Mouse (Mus musculus) intestine, embryonic 16.5 days (tissue): ENCODE measurements around the gene Dmac2. TPM values are rescaled to one million over a fixed set of nuclear protein-coding genes. Genes with fewer than 3 reads are reported as not detected.
A peak's percentile ranks its signal among the peaks of the same experiment; 100 is the strongest.

Experiments
- ATAC-seq: fragments of 200-750 bp; cut with Nextera tagmentation; 2 replicates; pipeline ENCODE4 v1.8.0; 2017; ENCODE audit warnings: moderate TSS enrichment, moderate library complexity
- H3K27ac ChIP-seq: fragments of 300-500 bp; sonication (generic); 2 replicates; pipeline ENCODE4 v1.5.1; 2014; ENCODE audit warnings: mild to moderate bottlenecking, low read length
- H3K27me3 ChIP-seq: fragments of 300-500 bp; sonication (generic); replicated peaks from 2 replicates; pipeline ENCODE4 v1.6.1; 2014; ENCODE audit warnings: low read length, control low read depth, mixed read lengths; ENCODE audit not compliant: control insufficient read depth, insufficient read depth
- H3K36me3 ChIP-seq: fragments of 300-500 bp; sonication (generic); 2 replicates; pipeline ENCODE4 v1.6.1; 2014; ENCODE audit warnings: low read length, control low read depth; ENCODE audit not compliant: control insufficient read depth, insufficient read depth
- H3K4me1 ChIP-seq: fragments of 300-500 bp; sonication (generic); 2 replicates; pipeline ENCODE4 v1.6.1; 2014; ENCODE audit warnings: low read length, control low read depth, mixed read lengths; ENCODE audit not compliant: control insufficient read depth, insufficient read depth
- H3K4me2 ChIP-seq: fragments of 300-500 bp; sonication (generic); 2 replicates; pipeline ENCODE4 v1.6.1; 2014; ENCODE audit warnings: low read depth, low read length, control low read depth
- H3K4me3 ChIP-seq: fragments of 300-500 bp; sonication (generic); 2 replicates; pipeline ENCODE4 v1.5.1; 2014; ENCODE audit warnings: mild to moderate bottlenecking, low read length
- H3K9ac ChIP-seq: fragments of 300-500 bp; sonication (generic); 2 replicates; pipeline ENCODE4 v1.6.1; 2014; ENCODE audit warnings: low read depth, low read length
- H3K9me3 ChIP-seq: fragments of 300-500 bp; sonication (generic); 2 replicates; pipeline ENCODE4 v1.6.1; 2016; ENCODE audit warnings: low read length, control low read depth; ENCODE audit not compliant: control insufficient read depth
- WGBS: fragments of 180-500 bp; shearing (Covaris S2); extraction: QIAGEN DNeasy Blood & Tissue Kit; methylation state at CpG from one replicate; pipeline ENCODE4 v1.1.7; 2014; 5-methylcytosine and 5-hydroxymethylcytosine counted together
- polyA plus RNA-seq: library from polyadenylated mRNA; unstranded; fragments of >200 nt; fragmentation: Nextera tagmentation; extraction: Ambion mirVana; gene quantifications from 2 replicates; pipeline ENCODE4 v1.2.1, GENCODE M21; 2015

Dmac2 gene
- polyA plus RNA-seq, 1 experiment from 2014 or later = 41.8 TPM

DNA sequence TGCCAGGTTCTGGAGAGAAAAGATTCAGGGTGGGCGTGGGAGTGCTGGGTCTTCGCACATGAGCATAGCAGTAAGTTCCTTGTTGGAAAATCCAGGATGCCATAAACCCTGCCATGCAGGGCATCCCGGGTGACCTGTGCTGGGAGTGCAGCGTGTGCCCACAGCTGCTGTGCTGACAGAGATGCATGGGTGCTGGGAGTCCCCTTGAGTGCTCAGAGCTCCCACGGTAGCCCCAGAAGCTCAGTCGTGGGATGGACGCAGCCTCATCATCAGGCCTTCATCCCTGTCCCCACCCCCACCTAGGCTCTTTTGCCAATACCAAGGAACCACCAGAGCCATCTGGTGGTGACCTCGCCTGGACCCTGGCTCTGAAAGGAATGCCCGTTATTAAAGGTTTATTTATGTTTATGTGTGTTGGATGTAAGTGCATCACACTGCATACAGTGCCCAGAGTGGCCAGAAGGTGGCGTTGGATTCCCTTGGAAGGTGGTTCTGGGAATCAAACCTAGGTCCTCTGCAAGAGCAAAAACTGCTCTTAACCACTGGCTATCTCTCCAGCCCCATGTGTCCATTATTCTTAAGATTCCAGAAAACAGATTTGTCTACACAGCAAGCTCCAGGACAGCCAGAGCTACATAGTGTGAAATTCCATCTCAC lies 6.5 kb downstream of the Dmac2 start:
- H3K36me3 ChIP-seq = peaks cover 16% of the 10 kb centered on the region; the same call in 1 of the 2 replicates
- no peak overlapping the region for H3K4me3 ChIP-seq
- H3K27ac ChIP-seq = no peak overlapping the region
- no peaks in the 10 kb centered on the region for H3K27me3 ChIP-seq
- ATAC-seq = no peak
- no peak overlapping the region for H3K4me2 ChIP-seq
- WGBS = 80% methylated on average over 10 of the region's 10 CpGs
- H3K9ac ChIP-seq = no peak overlapping the region
- H3K9me3 ChIP-seq = no peaks in the 10 kb centered on the region
- H3K4me1 ChIP-seq = peaks cover 24% of the 10 kb centered on the region

DNA sequence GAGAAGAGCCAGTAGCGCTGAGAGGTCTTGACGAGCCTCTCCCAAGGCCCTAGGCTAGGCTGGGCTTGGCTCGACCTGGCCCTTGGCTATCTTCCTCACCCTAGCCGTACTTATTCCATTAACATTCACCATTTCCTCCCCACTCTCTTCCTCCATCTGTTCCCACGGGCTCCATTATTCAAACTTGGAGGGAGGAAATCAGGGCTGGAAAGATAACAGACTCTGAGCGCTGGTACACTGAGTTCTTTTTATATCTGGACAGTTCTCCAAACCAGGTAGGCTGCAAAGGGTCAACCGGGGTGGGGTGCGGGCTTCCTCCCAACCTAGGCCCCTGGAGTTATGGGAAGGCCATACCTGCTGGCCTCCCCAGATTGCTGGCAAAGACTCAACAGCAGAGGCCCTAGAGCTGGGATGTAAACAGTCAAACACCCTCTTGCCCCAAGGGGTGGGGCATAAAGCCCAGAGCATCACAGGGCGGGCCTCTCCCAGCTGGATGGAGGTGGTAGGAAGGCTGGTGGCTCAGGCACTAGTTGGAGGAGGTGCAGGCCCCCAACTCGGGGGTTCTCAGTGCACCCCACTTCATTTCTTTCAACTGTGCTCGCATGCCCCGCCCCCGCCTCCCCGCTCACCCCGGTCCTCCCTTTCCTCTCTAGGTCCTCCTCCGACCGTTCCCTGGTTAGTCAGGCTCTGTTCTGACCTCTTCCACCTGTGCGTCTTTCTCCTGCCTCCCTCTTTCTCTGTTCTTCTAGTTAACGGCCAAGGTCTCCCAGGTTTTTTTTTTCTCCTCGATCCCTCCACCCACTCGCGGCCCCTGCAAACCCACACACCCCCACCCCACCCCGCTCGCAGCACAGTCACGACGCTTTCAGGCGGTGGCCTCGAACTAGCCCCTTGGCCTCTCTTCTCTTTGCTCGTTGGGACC lies 7.6 kb downstream of the Dmac2 start, which contains the start of gene B3gnt8:
Gene B3gnt8 (plus strand): TSS at position 146 of the 922 bp plus-strand sequence.
- H3K4me2 ChIP-seq = peak within 1 kb of the TSS; percentile 90
- H3K4me1 ChIP-seq = peaks cover 24% of the 10 kb centered on the region
- H3K4me3 ChIP-seq = peak within 1 kb of the TSS; percentile 56
- 11% methylated on average over 29 of the region's 29 CpGs for WGBS
- no peaks in the 10 kb centered on the region for H3K27me3 ChIP-seq
- H3K9me3 ChIP-seq = no peaks in the 10 kb centered on the region
- H3K36me3 ChIP-seq = peaks cover 16% of the 10 kb centered on the region; the same call in 1 of the 2 replicates
- peak; percentile 51 for ATAC-seq
- H3K9ac ChIP-seq = peak within 1 kb of the TSS; percentile 76
- H3K27ac ChIP-seq = peak within 1 kb of the TSS; percentile 70

DNA sequence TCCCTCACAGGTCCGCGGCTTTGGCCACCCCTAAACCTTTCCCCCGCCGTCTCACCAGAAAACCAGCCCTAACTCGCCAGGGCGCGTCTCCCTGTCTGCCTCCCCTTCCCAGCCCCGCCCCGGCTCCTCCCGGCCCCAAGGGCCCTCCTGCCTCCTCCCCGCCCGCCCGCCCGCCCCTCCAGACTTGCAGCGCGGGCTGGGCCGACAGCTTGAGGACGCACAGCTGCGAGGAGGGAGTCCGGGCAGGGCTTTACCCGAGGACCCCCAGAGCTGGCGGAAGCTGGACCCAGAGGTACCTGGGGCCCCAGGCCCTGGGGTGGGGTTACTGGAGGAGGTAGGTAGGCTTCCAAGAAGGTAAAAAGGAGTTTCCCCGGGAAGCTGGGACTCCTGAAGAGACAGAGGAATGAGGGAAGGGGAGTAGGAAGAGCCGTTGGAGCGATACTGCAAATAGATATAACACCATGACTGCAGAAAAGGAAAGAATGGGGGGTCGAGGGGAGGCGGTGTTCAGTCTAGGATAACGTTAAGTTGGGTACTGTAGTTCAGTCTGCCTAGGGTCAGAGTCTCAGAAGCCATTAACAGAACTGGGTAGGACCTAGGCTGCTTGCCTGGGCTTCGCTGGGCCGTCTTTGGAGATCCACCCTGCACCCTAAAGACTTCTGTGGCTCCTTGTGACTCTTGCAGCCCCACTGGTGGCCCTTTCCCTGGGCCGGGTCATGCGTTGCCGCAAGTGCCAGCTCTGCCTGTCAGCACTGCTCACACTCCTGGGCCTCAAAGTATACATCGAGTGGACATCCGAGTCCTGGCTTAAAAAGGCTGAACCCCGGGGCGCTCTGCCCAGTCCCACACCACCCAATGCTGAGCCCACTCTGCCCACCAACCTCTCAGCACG lies 8.5 kb downstream of the Dmac2 start:
- Histone ChIP-seq H3K4me1 (peaks cover 24% of the 10 kb centered on the region), H3K36me3 (peaks cover 13% of the 10 kb centered on the region; the same call in 1 of the 2 replicates), H3K4me3 (peak overlapping the region; percentile 56), H3K27ac (peak overlapping the region; percentile 70), H3K9ac (peak overlapping the region; percentile 76), H3K4me2 (peak overlapping the region; percentile 90), H3K9me3 (no peaks in the 10 kb centered on the region), H3K27me3 (no peaks in the 10 kb centered on the region)
- peak; percentile 90 for ATAC-seq
- 21% methylated on average over 33 of the region's 38 CpGs for WGBS

DNA sequence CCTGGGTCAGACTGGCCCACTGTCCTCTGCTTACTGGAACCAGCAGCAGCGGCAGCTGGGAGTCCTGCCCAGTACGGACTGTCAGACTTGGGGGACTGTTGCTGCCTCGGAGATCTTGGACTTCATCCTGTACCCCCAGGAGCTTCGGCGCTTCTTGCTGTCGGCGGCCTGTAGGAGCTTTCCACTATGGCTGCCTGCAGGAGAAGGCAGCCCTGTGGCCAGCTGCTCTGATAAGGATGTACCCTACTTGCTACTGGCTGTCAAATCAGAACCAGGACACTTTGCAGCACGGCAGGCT lies 9.1 kb downstream of the Dmac2 start:
- H3K36me3 ChIP-seq = peaks cover 9% of the 10 kb centered on the region; the same call in 1 of the 2 replicates
- WGBS = 60% methylated on average over 8 of the region's 8 CpGs
- H3K4me2 ChIP-seq = peak overlapping the region; percentile 90
- H3K27ac ChIP-seq = no peak overlapping the region
- ATAC-seq = no peak
- peak overlapping the region; percentile 56 for H3K4me3 ChIP-seq
- peak overlapping the region; percentile 76 for H3K9ac ChIP-seq
- no peaks in the 10 kb centered on the region for H3K27me3 ChIP-seq
- peaks cover 24% of the 10 kb centered on the region for H3K4me1 ChIP-seq
- H3K9me3 ChIP-seq = no peaks in the 10 kb centered on the region

DNA sequence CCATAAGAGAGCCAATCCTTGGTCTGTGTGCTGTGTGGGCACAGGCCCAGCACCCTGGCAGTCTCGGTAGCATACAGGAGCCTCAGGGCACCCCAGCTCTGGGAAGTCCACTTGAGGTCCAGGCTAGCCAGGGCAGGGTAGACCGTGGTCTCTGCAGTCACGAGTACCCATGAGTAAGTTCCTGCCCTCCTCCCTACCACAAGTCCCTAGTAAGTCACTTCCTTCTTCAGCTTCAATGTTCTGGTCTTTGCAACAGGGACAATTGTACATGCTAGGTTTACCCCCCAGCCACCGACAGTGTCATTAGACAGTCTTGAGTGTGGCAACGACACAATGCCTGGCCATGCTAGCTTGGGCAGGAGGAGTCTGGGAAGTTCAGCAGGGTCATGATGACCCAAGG lies 13.5 kb downstream of the Dmac2 start:
- WGBS = 88% methylated on average over 5 of the region's 5 CpGs

DNA sequence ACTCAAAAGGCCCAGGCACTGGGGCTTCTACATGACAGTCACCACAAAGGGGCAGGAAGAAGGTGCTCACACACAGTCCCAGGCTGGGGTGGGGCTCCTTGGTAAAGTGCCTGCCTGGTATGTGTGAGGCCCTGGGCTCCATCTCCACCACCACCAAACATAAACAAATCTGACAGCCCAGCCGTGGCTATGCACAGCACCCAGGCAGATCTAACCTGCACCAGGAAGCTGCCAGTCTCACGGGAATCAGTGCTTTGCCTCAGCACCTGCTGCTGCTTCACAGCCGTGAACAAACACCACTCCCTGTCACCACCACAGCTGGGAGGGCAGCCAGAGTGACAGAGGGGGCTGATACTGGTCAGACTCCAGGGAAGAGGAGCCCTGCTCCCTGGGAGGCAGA lies 17.2 kb downstream of the Dmac2 start:
- no peak overlapping the region for H3K27ac ChIP-seq
- no peak overlapping the region for H3K9ac ChIP-seq
- no peaks in the 10 kb centered on the region for H3K9me3 ChIP-seq
- 37% methylated on average over 3 of the region's 3 CpGs for WGBS
- peaks cover 3% of the 10 kb centered on the region; the same call in 1 of the 2 replicates for H3K36me3 ChIP-seq
- no peaks in the 10 kb centered on the region for H3K27me3 ChIP-seq
- no peaks in the 10 kb centered on the region for H3K4me1 ChIP-seq
- ATAC-seq = peak; percentile 48; the same call in 1 of the 2 replicates
- H3K4me3 ChIP-seq = no peak overlapping the region
- no peak overlapping the region for H3K4me2 ChIP-seq

More for the DNA sequence above, 13.5 kb downstream of the Dmac2 start:
- Histone ChIP-seq H3K4me1 (peaks cover 9% of the 10 kb centered on the region; the same call in 1 of the 2 replicates), H3K4me2 (no peak overlapping the region), H3K36me3 (peaks cover 3% of the 10 kb centered on the region; the same call in 1 of the 2 replicates), H3K27ac (no peak overlapping the region), H3K9ac (no peak overlapping the region), H3K9me3 (no peaks in the 10 kb centered on the region), H3K4me3 (no peak overlapping the region), H3K27me3 (no peaks in the 10 kb centered on the region)
- ATAC-seq = no peak

DNA sequence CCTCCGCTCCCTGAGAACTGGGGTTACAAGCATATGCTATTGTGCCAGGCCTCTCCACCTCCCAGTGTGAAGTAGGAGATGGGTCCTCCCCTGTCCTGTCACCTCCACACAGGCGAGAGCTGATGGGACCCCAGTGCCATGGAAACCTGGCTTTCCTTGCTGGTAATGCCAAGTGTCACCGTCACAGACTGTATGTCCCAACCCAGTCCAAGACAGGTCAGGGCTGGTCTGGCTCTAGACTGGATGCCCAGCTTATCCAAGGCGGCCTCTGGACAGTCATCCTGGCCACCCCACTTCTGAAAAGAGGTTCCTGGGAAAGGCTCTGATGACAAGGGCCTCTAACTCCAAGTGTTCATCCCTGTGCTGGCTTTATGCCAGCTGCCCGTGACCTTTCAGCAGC lies 17.9 kb downstream of the Dmac2 start:
- H3K4me1 ChIP-seq = no peaks in the 10 kb centered on the region
- 92% methylated on average over 5 of the region's 5 CpGs for WGBS
- H3K27ac ChIP-seq = no peak overlapping the region
- H3K4me3 ChIP-seq = no peak overlapping the region
- no peak overlapping the region for H3K9ac ChIP-seq
- no peaks in the 10 kb centered on the region for H3K9me3 ChIP-seq
- ATAC-seq = no peak
- H3K27me3 ChIP-seq = no peaks in the 10 kb centered on the region
- no peak overlapping the region for H3K4me2 ChIP-seq
- peaks cover 3% of the 10 kb centered on the region; the same call in 1 of the 2 replicates for H3K36me3 ChIP-seq

DNA sequence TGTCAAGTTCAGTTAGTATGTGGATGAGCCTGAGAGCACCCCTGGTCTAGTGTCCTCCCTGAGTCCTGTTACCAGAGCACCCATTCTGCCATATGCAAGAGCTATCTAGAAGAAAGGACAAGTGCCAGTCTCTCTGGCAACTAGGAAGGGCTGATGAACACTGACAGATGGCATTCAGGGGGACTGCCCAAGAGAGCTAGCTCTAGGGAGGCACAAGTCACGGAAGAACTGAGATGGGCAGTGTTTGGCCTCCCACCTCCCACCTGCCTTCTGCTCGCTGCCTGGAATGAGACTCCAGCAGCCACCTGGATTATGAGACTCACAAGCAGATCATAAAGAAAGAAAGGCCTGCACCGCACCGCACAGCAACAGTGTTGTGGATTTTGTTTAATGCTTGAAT lies 20.5 kb downstream of the Dmac2 start:
- Histone ChIP-seq H3K9ac (no peak overlapping the region), H3K36me3 (peaks cover 3% of the 10 kb centered on the region; the same call in 1 of the 2 replicates), H3K9me3 (no peaks in the 10 kb centered on the region), H3K4me3 (no peak overlapping the region), H3K27ac (no peak overlapping the region), H3K27me3 (no peaks in the 10 kb centered on the region), H3K4me2 (no peak overlapping the region), H3K4me1 (no peaks in the 10 kb centered on the region)
- WGBS = 90% methylated on average over 4 of the region's 4 CpGs
- no peak for ATAC-seq

DNA sequence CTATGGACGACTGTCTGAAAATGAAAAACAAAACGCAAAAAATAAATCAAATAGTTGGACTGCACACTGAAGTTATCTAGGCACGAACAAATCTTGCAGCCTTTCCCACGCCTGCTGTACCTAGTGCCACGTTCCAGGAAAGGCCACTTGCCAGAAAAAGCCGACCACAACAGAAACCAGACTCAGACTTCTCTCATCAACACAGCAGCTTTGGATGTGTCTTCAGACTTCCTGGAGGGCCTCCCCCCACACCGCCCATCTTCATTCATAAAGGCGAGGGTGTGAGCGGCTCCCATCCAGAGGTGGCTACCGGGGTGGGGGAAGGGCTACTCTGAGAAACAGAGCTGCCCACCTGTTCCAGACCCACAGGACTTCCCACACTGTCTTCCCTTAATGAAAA lies 24.9 kb downstream of the Dmac2 start:
- H3K9me3 ChIP-seq = no peaks in the 10 kb centered on the region
- H3K27me3 ChIP-seq = no peaks in the 10 kb centered on the region
- 84% methylated on average over 10 of the region's 10 CpGs for WGBS
- ATAC-seq = no peak
- no peak overlapping the region for H3K4me2 ChIP-seq
- no peaks in the 10 kb centered on the region for H3K4me1 ChIP-seq
- H3K36me3 ChIP-seq = no peaks in the 10 kb centered on the region
- no peak overlapping the region for H3K27ac ChIP-seq
- H3K9ac ChIP-seq = no peak overlapping the region
- no peak overlapping the region for H3K4me3 ChIP-seq
